ENCODE assay signal across 8 mouse cellular contexts in genomic region chr6:87282346-87282781, GRCm38 (mm10). TPM values are rescaled to one million over a fixed set of nuclear protein-coding genes. Genes with fewer than 3 reads are reported as not detected.
DNase-seq lines count a peak whose midpoint lies in the region; ATAC-seq lines count a peak whose summit lies in the region.

No protein-coding gene starts in this region.

- no peak overlapping the region for H3K9ac ChIP-seq in kidney, embryonic 15.5 days
- H3K9ac ChIP-seq in midbrain, embryonic 15.5 days = no peak overlapping the region

- WGBS in kidney, embryonic 15.5 days = 13% methylated on average over 8 of the region's 8 CpGs
- 59% methylated on average over 8 of the region's 8 CpGs for WGBS in midbrain, embryonic 15.5 days

- DNase-seq in adrenal gland, postnatal 14 days = peak; percentile 58
- no peak for DNase-seq in adrenal gland, adult 8-10 months
- peak; percentile 74 for DNase-seq in urinary bladder, postnatal 14 days (ENCODE audit: low spot score)
- DNase-seq in urinary bladder, postnatal 10 days (ENCODE audit: low spot score) = no peak
- DNase-seq in ovary, postnatal 10 days (ENCODE audit: low spot score) = peak; percentile 46
- no peak for DNase-seq in left cerebral cortex, postnatal 25 days (ENCODE audit: low spot score in 2 of 2)

- H3K27me3 ChIP-seq in kidney, embryonic 15.5 days = peaks cover 54% of the 10 kb centered on the region
- no peaks in the 10 kb centered on the region for H3K27me3 ChIP-seq in midbrain, embryonic 15.5 days (replicated peaks)

- peaks cover 49% of the 10 kb centered on the region for H3K4me1 ChIP-seq in kidney, embryonic 15.5 days
- 0 out of 2 replicates have a peak, but pooled peaks cover under 1% of the 10 kb centered on the region for H3K4me1 ChIP-seq in midbrain, embryonic 15.5 days

- H3K36me3 ChIP-seq in kidney, embryonic 15.5 days = peaks cover 4% of the 10 kb centered on the region; the same call in 1 of the 2 replicates
- no peaks in the 10 kb centered on the region for H3K36me3 ChIP-seq in midbrain, embryonic 15.5 days (replicated peaks)

- no peaks in the 10 kb centered on the region for H3K9me3 ChIP-seq in kidney, embryonic 15.5 days (replicated peaks)
- no peaks in the 10 kb centered on the region for H3K9me3 ChIP-seq in midbrain, embryonic 15.5 days

- intact Hi-C loops in left cerebral cortex, postnatal 25 days (cut with DNase I) = no loop called here

- H3K4me3 ChIP-seq in kidney, embryonic 15.5 days (replicated peaks) = no peak overlapping the region
- H3K4me3 ChIP-seq in midbrain, embryonic 15.5 days = no peak overlapping the region

- no peak overlapping the region for H3K4me2 ChIP-seq in kidney, embryonic 15.5 days
- H3K4me2 ChIP-seq in midbrain, embryonic 15.5 days = no peak overlapping the region

- H3K27ac ChIP-seq in kidney, embryonic 15.5 days = peak overlapping the region; percentile 45
- H3K27ac ChIP-seq in midbrain, embryonic 15.5 days = no peak overlapping the region

- ATAC-seq in kidney, embryonic 15.5 days (replicated peaks; ENCODE audit: low FRiP score) = peak; percentile 85
- ATAC-seq in midbrain, embryonic 15.5 days (replicated peaks) = no peak

RNA-seq across cellular contexts. Expression of gene Antxr1, which starts 53.3 kb away (rescaled TPM):
- 24.9 and 26.5 TPM in 2 replicates for total RNA-seq in adrenal gland, postnatal 14 days (2021)
- 10 to 100 TPM; 13.9 to 22.5 (median 18.3) TPM for total RNA-seq in adrenal gland, adult 8-10 months (2022)
- polyA plus RNA-seq in kidney, embryonic 15.5 days (2015; fragmentation: Nextera tagmentation; extraction: Ambion mirVana) = 6.2 and 6.3 TPM in 2 replicates
- 10 to 100 TPM; 13.5 to 14.7 TPM for total RNA-seq in left cerebral cortex, postnatal 25 days (2021)
- 3.4 and 3.9 TPM in 2 replicates for polyA plus RNA-seq in midbrain, embryonic 15.5 days (2015; fragmentation: Nextera tagmentation; extraction: Ambion mirVana)

Comparison
In these comparisons a context has a peak if more than half of its experiments do, and no peak if none do; other contexts are left out.
1. DNase-seq: peak in adrenal gland, postnatal 14 days (single experiment), urinary bladder, postnatal 14 days (single experiment) and ovary, postnatal 10 days (single experiment); none in adrenal gland, adult 8-10 months (single experiment), urinary bladder, postnatal 10 days (single experiment) and left cerebral cortex, postnatal 25 days (0 of 2).